Mouse (Mus musculus) lung, postnatal 0 days (tissue): Measurements from ENCODE around the gene Zer1.

ENCODE experiments used
- CTCF ChIP-seq: IDR thresholded peaks from 2 replicates; pipeline ENCODE4 v1.5.1; 2016; ENCODE audit warnings: antibody characterized with exemption, mild to moderate bottlenecking
- EP300 ChIP-seq: IDR thresholded peaks from 2 replicates; pipeline ENCODE4 v1.6.1; 2016; ENCODE audit warnings: antibody characterized with exemption, mild to moderate bottlenecking, control low read depth

DNA sequence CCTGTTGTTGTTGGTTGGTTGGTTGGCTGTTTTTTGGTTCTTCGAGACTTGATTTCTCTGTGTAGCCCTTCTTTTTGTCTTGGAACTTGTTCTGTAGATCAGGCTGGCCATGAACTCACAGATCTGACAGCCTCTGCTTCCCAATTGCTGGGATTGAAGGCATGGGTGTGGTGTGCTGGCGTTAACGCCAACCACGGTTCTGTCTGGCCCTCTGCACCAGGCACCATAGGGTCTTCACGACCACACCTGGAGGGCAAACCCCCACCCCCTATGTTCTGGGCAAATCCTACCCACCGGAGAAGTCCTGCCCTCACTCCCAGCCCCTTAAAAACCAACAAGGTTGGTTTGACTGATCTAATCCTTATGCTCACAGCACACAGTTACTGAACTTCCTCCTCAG, 47.4 kb downstream of the Zer1 start:
- TF ChIP-seq EP300: no peak
- no peak for TF ChIP-seq CTCF
